Mouse (Mus musculus) layer of hippocampus, adult 9-11 months (tissue): ENCODE results near the gene Zbtb20.

Experiments used
- DNase-seq: peaks from one replicate; pipeline ENCODE4 v3.0.0; 2022

Gene Zbtb20

DNA sequence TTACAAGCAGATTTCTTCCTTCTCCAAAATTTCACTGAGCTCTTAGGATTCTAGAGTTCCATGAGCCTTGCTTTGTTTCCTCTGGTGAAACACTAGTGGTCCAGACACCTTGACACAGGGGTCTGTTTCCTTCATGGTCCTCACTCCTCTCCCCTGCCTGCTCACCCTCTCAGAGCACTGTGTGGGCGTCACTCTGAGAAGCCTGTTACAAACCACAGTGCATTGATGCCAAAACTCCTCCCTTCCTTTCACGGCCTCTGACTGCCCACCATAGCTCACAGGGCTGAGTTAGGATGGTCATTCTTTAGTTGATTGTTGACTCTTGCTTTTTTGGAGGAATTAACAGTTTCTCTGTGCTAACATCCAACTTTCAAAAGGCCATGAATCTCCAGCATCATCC is 744.7 kb downstream of the Zbtb20 start:
- DNase-seq: no peak

DNA sequence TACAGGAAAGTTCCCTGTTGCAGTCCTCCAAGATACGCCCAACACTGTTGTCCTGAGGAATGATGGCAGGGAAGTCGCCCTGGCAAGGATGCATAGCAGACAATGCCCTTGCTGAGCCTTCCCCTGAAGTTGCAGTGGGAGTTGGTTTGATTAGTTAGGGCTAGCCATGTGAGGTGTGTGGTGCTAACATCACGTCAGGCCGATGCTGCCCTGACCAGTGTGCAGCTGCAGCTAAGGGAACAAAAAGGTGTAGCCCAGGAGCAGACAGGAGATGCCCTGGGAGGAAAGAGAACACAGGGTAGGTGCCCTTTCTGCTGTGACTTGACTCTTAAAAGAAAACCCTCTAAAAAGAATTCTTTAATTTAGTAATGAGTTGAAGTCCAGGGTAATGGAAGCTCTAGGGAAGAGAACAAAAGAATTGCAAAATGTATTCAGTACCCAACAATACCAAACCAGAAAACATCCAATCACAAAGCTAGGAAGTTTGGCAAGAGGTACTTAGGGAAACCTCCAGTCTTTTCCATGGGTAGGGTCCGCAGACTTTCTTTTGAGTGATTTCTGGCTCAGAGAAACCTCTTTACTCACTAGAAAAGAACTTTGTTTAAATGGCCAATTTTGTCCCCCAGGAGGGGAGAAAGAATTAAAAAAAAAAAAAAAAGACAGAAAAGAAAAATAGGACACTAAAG is 747.8 kb downstream of the Zbtb20 start:
- DNase-seq: no peak

DNA sequence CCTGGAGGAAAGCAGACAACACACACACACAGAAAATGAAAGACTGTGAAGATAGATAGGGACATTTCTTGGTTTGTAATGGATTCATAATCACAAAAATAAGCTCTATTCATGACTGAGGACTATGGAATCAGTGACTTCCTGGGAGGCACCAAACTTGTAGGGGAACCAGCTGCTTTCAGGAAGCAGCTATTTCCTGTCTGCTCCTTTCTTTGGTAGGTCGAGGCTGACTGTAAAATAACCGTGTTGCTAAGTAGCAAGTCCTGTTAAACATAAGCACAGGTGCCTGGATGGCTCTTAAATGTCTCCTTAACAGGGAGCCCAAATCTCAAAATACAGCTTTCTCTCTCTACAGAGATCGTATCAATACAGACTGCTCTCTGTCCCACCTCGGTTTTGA is 749.2 kb downstream of the Zbtb20 start:
- no peak for DNase-seq

DNA sequence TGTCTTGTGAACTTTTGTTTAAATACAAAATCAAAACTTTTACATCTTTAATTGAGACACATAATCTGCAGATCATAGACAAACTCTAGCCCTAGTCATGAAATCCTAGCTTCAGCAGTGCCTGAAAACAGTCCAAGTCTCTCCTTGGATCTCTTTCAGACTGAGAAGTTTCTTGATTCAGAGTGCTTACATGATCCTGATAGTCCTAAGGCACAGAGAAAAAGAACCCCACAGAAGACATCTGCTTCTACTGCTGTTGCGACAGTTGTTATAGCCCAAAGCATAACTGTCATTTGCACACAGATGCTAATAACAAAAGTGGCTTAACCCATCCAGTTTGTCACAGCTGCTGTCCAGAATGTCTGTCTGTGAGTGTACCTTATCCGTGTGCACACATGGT is 749.6 kb downstream of the Zbtb20 start:
- no peak for DNase-seq

DNA sequence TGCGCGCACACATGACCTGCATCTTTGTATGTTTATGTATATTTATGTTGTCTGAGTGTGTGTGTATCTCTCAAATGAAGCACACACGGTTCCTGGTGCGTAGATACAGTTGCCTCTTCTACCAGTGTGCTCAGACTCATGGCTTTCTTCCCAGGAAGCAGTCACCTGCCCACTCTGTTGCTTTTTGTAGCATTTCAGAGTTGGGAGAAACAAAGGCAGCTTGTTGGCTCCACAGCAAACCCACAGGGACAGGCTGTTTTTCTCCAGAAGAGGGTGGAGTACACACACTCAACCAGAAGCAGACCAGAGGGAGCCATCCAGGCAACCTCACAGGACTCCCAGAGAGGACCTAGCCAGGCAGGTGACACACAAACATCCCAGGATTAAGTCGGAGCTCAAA is 750.3 kb downstream of the Zbtb20 start:
- peak; percentile 79 for DNase-seq

DNA sequence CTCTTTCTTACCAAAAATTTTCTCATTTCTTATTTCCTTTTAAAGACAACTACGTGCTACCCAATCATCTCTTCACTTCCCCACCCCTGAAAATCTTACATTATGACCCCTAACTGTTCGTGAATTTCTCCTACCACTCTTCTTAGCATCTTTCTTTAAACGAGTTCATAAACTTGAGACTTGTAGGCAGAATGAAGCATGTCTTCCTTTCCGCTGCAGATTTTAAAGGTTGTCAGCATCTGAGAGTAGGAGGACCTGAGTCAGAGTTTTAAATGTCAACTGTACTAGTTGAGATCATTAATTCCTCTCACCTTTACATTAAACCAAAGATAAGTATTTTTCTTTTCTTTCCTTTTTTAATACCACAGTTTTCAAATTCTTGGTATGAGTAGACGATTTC is 753.0 kb downstream of the Zbtb20 start:
- DNase-seq: no peak

DNA sequence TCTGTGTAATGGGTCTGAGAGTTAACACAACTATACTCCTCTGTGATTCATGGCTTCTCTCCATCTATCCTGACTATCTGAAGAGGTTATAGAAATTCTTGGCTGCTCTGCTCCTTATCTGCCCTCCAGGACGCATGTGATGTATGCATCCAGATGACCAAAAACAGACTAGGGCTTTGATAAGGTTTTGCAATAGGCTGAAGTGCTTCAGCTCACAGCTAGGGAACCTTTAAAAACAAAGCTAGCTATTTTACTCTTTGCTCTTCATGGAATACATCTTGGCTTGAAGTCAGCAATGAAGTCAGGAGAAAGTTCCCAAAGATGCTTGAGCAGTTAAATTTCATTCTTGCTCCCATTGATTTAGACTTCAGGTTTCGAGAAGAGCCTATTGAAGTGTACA is 756.1 kb downstream of the Zbtb20 start:
- no peak for DNase-seq

DNA sequence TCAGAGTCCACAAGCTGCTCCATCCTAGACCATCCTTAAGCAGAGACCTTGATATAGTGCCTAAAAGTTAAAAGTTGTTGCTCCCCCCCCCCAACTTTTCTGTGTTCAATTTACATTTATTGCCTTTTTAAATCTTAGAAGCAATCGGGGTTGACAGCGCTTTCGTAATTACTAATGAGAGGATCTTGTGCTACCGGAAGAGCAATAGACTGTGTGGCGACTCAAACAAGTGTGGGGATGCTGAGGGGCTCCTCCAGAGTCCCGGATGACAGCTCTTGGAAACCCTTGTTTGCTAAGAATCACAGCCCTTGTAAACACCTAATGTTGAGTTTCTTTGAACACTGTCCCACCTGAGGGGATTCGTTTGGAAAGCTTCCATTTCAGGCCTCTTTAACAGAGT is 758.4 kb downstream of the Zbtb20 start:
- no peak for DNase-seq

DNA sequence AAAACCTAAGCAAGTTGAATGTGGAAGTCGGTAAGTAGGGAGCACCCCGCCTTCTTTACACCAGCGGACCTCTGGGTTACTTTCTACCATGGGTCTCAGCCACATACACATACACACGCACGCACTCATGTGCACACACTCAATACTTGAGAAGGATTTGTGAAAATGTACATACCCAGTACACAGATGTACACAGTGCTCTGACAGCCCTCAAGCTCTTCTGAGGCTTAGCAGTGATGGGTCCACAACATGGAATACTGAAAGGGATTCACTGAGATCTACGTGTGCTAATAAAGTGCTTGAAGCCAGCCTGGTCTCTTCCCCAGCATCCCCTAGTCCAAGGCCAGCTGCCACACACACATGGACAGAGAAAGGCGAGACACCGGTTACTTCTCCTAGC is 761.6 kb downstream of the Zbtb20 start:
- no peak for DNase-seq

DNA sequence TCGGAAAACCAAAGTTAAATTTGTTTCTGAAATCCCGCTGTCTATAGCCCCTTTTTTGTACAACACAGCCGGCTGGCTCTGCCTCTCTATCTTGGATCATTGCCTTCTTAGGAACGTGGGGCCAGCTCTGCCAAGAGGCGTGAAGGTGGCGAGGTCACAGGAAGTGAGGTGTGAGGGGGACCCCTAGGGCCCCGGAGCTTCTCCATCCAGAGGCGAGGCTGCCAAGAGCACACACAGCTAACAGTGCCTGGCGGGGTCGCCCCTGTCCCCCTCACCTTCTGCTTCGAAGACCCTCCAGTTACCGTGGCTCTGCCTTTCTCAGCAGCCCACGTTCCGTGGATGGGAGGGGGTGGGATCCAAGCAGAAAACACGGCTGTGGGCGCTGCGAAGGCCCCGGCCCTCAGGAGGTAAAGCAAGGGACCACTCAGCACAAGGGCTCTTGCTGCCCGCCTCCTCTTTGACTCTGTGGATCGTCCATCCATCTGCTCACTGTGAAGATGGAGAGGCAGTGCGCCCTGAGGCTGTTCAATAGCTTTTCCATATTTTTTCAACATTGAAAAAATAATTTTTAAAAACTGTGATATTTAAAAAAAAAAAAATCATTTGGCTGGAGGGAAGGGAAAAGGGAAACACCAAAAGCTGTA is 762.8 kb downstream of the Zbtb20 start:
- DNase-seq: no peak

DNA sequence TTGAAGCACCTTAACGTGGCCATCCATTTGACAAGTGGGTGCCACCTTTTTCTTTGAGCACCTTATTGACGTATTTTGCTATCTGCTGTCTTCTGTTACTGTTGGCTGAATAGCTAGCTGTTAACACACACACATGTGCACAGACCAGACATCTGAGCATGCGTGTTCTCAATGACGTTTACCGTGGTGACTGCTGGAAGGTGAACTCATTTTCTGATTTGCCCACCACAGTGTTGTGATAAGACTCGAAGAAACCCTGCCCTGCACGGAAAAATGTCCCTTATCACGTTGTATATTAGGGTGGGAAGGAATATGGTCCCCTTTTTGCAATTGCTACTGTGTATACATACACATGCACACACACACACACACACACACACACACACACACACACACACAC is 765.5 kb downstream of the Zbtb20 start:
- DNase-seq: no peak

DNA sequence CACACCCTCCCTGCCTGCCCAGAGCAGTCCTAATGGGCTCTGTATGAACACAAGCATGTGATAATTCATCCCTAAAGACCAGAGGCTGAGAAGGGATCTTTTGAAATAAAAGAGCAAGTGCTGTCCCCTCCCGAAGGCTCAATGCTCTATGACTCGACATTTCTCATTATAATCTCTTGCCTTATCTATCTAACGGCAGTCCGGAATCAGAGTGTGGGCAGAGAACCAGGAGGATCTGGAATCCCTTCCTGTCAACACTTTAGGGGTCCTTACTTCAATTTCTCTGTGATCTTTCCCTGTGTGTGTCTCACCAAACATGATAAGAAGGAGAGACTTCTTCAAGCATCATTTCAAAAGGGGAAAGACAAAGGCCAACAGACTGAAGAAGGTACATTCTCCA is 770.2 kb downstream of the Zbtb20 start:
- DNase-seq: no peak

DNA sequence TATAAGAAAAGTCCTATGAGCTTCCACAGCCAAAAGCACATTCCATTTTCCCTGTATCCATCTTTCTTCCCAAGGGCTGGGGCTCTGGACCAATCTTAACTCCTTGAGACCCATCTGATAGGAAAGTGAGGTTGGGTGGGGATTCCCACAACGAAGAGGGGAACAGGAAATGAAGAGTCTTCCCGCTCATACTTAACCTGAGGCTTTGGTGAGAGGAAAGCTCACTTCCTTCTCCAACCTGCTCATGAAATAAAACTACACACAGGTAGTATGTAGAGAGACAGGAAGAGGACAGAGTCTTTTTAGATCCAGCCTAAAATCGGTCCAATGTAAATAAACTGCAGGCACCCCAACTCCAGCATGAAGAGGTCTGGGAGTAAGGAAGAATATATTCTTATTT is 771.3 kb downstream of the Zbtb20 start:
- no peak for DNase-seq

DNA sequence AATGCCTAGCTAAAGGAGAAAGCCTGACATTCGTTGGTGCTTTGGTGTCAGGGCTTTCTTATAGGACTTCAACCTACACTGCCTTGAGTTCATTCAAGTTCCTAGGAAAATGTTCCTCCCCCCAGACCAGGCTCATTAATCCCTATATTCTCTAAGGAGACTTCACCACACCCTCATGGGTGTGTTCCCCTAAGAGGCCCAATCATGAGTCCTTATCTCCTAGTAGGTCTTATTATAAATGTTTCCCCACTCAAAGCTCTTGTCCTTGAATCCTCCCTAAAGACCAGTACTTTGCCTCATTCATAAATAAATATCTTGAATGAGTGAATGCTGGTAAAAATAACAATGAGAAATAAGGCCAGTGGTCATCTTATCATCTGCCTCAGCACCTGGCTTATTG is 772.0 kb downstream of the Zbtb20 start:
- no peak for DNase-seq

DNA sequence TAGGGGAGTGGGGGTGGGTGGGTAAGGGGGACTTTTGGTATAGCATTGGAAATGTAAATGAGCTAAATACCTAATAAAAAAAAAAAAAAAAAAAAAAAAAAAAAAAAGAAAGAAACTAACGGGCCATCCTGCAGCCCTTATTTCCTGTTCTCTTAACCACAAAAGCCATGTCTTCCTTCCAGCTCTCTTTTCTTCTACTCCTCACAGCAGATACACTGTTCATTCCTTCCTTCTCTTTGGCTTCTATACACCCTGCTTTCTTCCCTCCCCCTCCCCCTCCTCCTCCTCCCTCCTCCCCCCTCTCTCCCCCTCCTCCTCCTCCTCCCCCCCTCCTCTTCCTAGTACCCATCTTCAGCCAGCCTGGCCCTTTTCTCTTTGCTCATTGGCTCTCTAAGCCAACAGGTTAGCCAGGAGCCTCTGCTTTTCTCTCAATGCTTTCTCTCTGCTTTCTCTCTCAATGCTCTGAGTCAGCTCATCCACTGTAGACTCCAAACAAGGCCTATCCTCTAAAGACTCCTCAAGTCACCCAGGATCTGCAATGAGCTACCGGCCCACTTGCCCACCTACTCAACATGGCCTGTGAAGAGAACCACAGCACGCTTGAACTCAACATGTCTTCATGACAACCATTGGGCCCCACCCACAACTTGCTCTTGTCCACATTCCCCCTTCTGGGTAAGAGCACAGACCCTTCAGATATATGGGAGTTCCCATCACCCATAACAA is 774.8 kb downstream of the Zbtb20 start:
- no peak for DNase-seq

DNA sequence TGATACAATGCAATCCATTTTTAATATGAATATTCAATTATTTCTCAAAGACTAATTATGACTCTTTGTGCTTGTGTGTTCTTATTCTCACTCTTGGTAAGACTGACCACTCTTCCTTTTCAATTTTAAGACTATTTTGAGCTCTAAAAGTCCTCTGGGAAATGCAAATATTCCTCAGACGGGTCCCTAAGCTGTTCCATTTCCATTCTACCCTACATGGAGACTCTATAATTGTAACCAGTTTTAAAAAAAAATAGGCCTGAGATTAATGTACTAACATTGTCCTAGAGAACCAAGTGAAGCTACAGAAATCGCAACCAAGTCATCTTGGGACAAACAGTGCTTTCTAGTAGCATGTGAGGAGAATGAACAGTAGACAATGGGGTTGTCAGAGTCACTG is 777.6 kb downstream of the Zbtb20 start:
- DNase-seq: no peak

DNA sequence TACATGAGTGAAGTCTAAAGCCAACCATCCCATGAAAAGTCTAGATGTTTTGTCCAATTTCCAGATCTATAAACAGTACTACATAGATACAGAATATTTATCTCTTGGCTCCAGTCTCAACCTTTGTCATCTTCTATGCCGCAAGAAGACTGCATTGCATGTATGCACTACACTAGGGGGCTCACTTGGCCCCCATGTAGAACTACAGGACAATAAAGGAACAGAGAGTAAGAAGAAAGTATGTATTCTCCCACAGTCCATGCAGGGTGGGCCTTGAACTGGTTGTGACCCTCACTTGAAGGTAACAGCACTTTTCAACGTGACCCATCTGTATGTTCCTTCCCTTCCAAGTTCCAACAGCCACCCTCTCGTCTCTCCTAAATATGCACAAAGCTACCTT is 778.6 kb downstream of the Zbtb20 start:
- no peak for DNase-seq

DNA sequence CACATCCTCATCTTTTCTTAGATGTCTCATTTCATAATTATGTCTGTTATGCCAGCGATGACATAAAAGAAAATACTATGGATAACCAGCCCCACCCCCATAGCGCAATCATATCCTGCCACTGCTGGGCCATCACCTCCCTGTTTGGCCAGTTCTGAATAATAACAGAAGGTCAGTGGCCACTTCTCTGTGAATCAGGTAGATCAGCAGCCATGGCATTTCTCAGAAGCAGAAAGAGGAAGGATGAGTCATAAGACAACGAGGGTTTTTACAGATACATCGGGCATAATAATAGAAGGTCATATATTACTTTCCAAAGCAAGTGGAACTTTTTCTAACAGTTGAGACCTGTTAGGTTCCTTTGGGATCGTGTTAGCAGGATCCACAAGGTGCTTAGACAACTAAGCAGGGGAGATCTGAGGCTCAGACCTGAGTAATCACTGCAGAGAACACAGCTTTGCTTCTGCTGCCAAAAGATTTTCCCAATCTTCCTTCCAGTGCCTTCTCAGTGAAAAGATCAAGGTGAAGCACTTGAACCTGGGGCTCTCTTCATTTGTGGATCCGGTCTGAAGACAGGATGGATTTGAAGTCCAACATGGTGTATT is 779.6 kb downstream of the Zbtb20 start:
- DNase-seq: no peak

DNA sequence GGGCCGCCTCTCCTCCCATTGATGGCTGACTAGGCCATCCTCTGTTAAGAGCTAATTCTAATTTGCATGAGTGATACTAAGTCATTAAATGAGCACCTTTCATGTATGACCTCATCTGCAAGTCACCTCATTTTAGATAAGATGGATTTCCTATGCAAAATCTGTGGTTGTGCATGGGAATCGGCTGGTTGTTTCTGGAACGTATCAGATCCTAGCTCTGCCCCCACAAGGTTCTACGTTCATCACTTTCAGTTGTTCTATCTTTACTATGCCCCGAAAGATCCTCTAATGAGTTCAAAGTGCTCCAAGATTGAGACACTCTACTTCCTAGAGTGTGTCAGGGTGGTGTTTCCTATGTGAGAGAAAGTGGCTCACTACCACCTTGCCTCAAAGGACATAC is 785.9 kb downstream of the Zbtb20 start:
- no peak for DNase-seq

DNA sequence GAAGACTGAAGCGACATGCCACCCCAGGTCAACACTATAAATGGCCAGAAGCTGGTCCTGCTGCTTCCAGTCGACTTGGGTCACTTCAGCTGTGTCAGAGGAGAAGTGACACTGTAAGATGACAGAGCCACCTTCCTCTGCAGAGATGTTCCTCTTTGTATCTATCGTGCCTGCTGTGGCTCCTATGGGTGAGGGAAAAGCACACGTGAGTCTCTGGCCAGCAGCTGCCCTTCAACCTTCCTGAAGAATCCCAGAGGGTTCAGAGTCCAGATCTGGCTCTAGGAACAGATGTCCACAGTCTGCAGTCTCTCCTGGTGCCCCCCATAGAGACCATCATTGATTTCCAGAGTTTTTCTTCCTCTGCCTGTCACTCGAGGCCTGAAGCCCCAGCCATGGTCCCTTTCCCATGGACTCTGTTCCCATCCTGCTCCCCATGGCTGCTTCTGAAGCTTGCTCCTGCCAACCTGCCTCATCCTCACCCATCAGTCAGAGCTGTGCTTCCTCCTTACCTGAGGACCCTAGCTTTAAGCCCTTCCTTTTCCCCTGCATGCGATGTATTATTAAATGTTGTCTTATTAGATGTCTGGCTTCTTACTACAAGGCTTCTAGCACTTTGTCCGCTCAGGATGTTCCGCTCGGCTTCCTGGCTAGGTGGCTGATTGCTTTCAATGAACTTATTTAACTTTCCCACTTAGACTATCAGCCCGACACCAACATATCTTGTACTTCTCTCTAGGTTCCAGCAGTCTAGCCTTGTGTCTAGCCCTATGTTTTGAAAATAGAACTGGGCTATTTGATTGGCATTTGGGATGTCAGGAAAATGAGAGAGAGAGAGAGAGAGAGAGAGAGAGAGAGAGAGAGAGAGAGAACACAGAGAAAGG is 786.7 kb downstream of the Zbtb20 start:
- DNase-seq: no peak

DNA sequence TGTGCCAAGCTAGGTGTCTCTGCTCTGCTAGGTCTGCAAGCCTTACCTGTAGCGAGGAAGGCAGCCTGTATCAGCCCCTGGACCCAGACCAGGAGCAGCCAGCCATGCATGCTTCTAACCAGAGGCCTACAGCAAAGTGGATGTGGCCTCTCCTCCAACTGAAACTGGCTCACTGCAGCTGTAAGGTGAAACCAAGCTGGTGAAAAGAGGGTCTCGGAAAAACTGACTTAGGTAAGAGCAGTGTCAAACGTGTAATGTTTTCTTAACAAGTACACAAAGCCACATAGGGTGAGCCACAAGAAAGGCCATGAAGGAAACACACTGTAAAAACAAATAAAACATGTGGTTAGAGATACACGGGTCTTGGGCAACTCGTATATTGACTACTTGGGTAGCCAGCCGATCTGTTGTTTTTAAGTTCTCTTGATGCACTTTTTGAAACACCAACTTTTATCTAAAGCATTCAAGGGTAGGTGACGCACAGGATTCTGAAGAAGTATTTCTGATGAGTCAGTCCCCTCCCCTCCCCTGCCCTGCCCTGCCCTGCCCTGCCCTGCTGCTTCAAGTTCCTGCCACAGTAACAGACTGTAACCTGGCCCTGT is 788.4 kb downstream of the Zbtb20 start, which contains the start of gene Tigit:
Tigit (minus strand) TSS at position 169 of the 602 bp plus-strand sequence.
- DNase-seq: no peak

DNA sequence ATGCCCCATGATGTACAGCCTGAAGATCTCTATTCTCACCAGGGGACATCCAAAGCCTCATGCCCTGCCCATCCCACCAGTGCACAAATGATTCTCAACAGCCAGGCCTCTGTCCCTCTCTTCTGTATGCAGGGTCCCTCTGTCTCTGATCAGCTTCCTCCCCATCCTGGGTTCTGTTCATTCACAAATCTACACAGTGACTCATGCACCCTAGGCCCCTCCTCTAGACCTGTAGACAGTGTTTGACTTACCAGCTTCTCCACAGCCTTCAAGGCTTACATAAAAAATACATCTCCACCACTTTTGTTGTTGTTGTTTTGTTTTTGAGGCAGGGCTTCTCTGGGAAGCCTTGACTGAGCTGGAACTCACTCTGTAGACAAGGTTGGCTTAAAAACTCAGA is 789.2 kb downstream of the Zbtb20 start:
- no peak for DNase-seq
